Mouse (Mus musculus): ENCODE measurements around the gene Dohh. TPM values are rescaled to one million over a fixed set of nuclear protein-coding genes. Genes with fewer than 3 reads are reported as not detected.

Gene Dohh
- polyA plus RNA-seq, 1 experiment from 2014 or later = 55.2 TPM

- 56% methylated on average over 12 of the region's 12 CpGs for WGBS
- no peak overlapping the region for H3K9ac ChIP-seq (replicated peaks; ENCODE audit: low read depth)
- peak overlapping the region; percentile 68 for H3K27ac ChIP-seq (ENCODE audit: low read length)
- peak overlapping the region; percentile 59 for H3K4me2 ChIP-seq (replicated peaks; ENCODE audit: low read depth, low read length)
- no peaks in the 10 kb centered on the region for H3K36me3 ChIP-seq (ENCODE audit: insufficient read depth, low read length)
- H3K27me3 ChIP-seq (replicated peaks; ENCODE audit: insufficient read depth, low read length) = no peaks in the 10 kb centered on the region
- peaks cover 39% of the 10 kb centered on the region for H3K4me1 ChIP-seq (ENCODE audit: insufficient read depth, low read depth, low read length)
- DNase-seq (ENCODE audit: low spot score) (no peak), ATAC-seq (no peak)
- no peaks in the 10 kb centered on the region for H3K9me3 ChIP-seq (ENCODE audit: low read length)
- H3K4me3 ChIP-seq (ENCODE audit: low read depth, low read length) = peak overlapping the region; percentile 30
- TF ChIP-seq CTCF (IDR thresholded peaks at IDR 0.05) (no peak), EP300 (IDR thresholded peaks at IDR 0.05) (no peak)
These were observed 33.3 kb downstream of the Dohh start for GRCm38 (mm10) chr10:81417227-81418215.

- Histone ChIP-seq H3K4me3 (ENCODE audit: low read depth, low read length) (no peak overlapping the region), H3K4me2 (replicated peaks; ENCODE audit: low read depth, low read length) (no peak overlapping the region), H3K9ac (replicated peaks; ENCODE audit: low read depth) (no peak overlapping the region), H3K9me3 (ENCODE audit: low read length) (no peaks in the 10 kb centered on the region), H3K36me3 (ENCODE audit: insufficient read depth, low read length) (no peaks in the 10 kb centered on the region), H3K27me3 (replicated peaks; ENCODE audit: insufficient read depth, low read length) (no peaks in the 10 kb centered on the region), H3K27ac (ENCODE audit: low read length) (no peak overlapping the region), H3K4me1 (ENCODE audit: insufficient read depth, low read depth, low read length) (peaks cover 30% of the 10 kb centered on the region)
- DNase-seq (ENCODE audit: low spot score) = no peak
- ATAC-seq = no peak
- WGBS = 63% methylated on average over 11 of the region's 11 CpGs
- TF ChIP-seq CTCF (IDR thresholded peaks at IDR 0.05) = no peak
- TF ChIP-seq EP300 (IDR thresholded peaks at IDR 0.05) = no peak
These were observed 34.2 kb downstream of the Dohh start for GRCm38 (mm10) chr10:81418216-81419070.

GRCm38 (mm10) chr10:81419111-81419928 lies 35.1 kb downstream of the Dohh start:
- no peaks in the 10 kb centered on the region for H3K9me3 ChIP-seq (ENCODE audit: low read length)
- H3K4me2 ChIP-seq (replicated peaks; ENCODE audit: low read depth, low read length) = no peak overlapping the region
- no peak overlapping the region for H3K4me3 ChIP-seq (ENCODE audit: low read depth, low read length)
- WGBS = 91% methylated on average over 10 of the region's 10 CpGs
- no peak for DNase-seq (ENCODE audit: low spot score)
- H3K27me3 ChIP-seq (replicated peaks; ENCODE audit: insufficient read depth, low read length) = no peaks in the 10 kb centered on the region
- peaks cover 24% of the 10 kb centered on the region for H3K4me1 ChIP-seq (ENCODE audit: insufficient read depth, low read depth, low read length)
- ATAC-seq = no peak
- H3K36me3 ChIP-seq (ENCODE audit: insufficient read depth, low read length) = no peaks in the 10 kb centered on the region
- TF ChIP-seq CTCF (IDR thresholded peaks at IDR 0.05) (no peak), EP300 (IDR thresholded peaks at IDR 0.05) (no peak)
- H3K9ac ChIP-seq (replicated peaks; ENCODE audit: low read depth) = no peak overlapping the region
- no peak overlapping the region for H3K27ac ChIP-seq (ENCODE audit: low read length)

- TF ChIP-seq CTCF (IDR thresholded peaks at IDR 0.05) (no peak), EP300 (IDR thresholded peaks at IDR 0.05) (no peak)
- H3K4me1 ChIP-seq (ENCODE audit: insufficient read depth, low read depth, low read length) = peaks cover 21% of the 10 kb centered on the region
- H3K4me3 ChIP-seq (ENCODE audit: low read depth, low read length) = no peak overlapping the region
- no peaks in the 10 kb centered on the region for H3K9me3 ChIP-seq (ENCODE audit: low read length)
- no peak for ATAC-seq
- H3K36me3 ChIP-seq (ENCODE audit: insufficient read depth, low read length) = no peaks in the 10 kb centered on the region
- H3K27ac ChIP-seq (ENCODE audit: low read length) = no peak overlapping the region
- no peaks in the 10 kb centered on the region for H3K27me3 ChIP-seq (replicated peaks; ENCODE audit: insufficient read depth, low read length)
- no peak overlapping the region for H3K9ac ChIP-seq (replicated peaks; ENCODE audit: low read depth)
- WGBS = 78% methylated on average over 40 of the region's 40 CpGs
- H3K4me2 ChIP-seq (replicated peaks; ENCODE audit: low read depth, low read length) = no peak overlapping the region
- peak; percentile 12 for DNase-seq (ENCODE audit: low spot score)
These were observed 36.1 kb downstream of the Dohh start for GRCm38 (mm10) chr10:81420191-81420767.

GRCm38 (mm10) chr10:81421041-81421796 lies 37.0 kb downstream of the Dohh start:
- peaks cover 24% of the 10 kb centered on the region for H3K4me1 ChIP-seq (ENCODE audit: insufficient read depth, low read depth, low read length)
- TF ChIP-seq EP300 (IDR thresholded peaks at IDR 0.05) (no peak), CTCF (IDR thresholded peaks at IDR 0.05) (no peak)
- no peaks in the 10 kb centered on the region for H3K9me3 ChIP-seq (ENCODE audit: low read length)
- no peak overlapping the region for H3K9ac ChIP-seq (replicated peaks; ENCODE audit: low read depth)
- ATAC-seq = no peak
- no peak overlapping the region for H3K4me2 ChIP-seq (replicated peaks; ENCODE audit: low read depth, low read length)
- no peaks in the 10 kb centered on the region for H3K27me3 ChIP-seq (replicated peaks; ENCODE audit: insufficient read depth, low read length)
- 74% methylated on average over 4 of the region's 4 CpGs for WGBS
- no peak for DNase-seq (ENCODE audit: low spot score)
- H3K27ac ChIP-seq (ENCODE audit: low read length) = no peak overlapping the region
- H3K36me3 ChIP-seq (ENCODE audit: insufficient read depth, low read length) = no peaks in the 10 kb centered on the region
- H3K4me3 ChIP-seq (ENCODE audit: low read depth, low read length) = no peak overlapping the region
